Mouse (Mus musculus) cerebellum, adult 11-12 months (tissue): Measurements from ENCODE around the gene Tarsl2.

Experiments used
- DNase-seq: peaks from one replicate; pipeline ENCODE4 v3.0.0; 2022

Tarsl2 gene

GRCm38 (mm10) chr7:65737286-65738040, 92.8 kb downstream of the Tarsl2 start:
- DNase-seq, result no peak
